In the genomic region with DNA sequence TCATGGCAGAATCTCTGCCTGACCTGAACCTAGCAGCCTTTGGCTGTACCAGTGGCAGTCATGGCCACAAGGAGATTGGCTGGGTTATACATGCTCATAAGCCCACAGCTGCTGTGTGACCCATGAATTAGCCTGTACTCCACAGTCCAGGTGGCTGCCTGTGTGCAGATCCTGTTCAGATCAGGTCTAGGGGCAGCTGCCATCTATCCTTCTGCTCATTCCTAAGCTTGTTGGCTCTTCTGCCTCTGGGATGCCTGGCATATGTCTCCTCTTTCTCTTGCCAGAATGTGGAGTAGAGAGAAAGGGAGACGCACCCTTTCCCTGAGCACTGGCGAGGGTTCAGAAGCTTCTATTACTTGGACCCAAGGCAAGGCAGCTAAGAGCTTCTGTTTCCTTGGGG, we compare ENCODE assay signal across 17 mouse cellular contexts.
A peak's percentile ranks its signal among the peaks of the same experiment; 100 is the strongest.
DNase-seq lines count a peak whose midpoint lies in the region; ATAC-seq and TF ChIP-seq lines count a peak whose summit lies in the region.
"Had no signal": no experiment of that assay in that cellular context is flagged by ENCODE, and none has a peak within 500 bp of the region (broad histone marks: within the 10 kb centered on the region; RNA-seq: fewer than 3 reads in every experiment).

No protein-coding gene starts in this region.

- H3K9ac ChIP-seq in midbrain, embryonic 15.5 days, result no peak overlapping the region
- H3K9ac ChIP-seq in forebrain, postnatal 0 days, result no peak overlapping the region
- H3K9ac ChIP-seq: hindbrain, embryonic 15.5 days; liver, embryonic 12.5 days; lung, embryonic 15.5 days had no signal

- H3K4me3 ChIP-seq in midbrain, embryonic 10.5 days, result no peak overlapping the region
- H3K4me3 ChIP-seq in midbrain, embryonic 15.5 days, result no peak overlapping the region
- H3K4me3 ChIP-seq in forebrain, postnatal 0 days (ENCODE audit: low read depth, low read length), result no peak overlapping the region
- H3K4me3 ChIP-seq: hindbrain, embryonic 15.5 days; liver, embryonic 12.5 days; lung, embryonic 15.5 days had no signal

- no peak overlapping the region for H3K27ac ChIP-seq in midbrain, embryonic 10.5 days (replicated peaks)
- no peak overlapping the region for H3K27ac ChIP-seq in midbrain, embryonic 15.5 days
- no peak overlapping the region for H3K27ac ChIP-seq in forebrain, postnatal 0 days (ENCODE audit: low read depth, low read length)
- H3K27ac ChIP-seq: hindbrain, embryonic 15.5 days; liver, embryonic 12.5 days; lung, embryonic 15.5 days had no signal

- no peak overlapping the region for H3K4me2 ChIP-seq in midbrain, embryonic 15.5 days
- H3K4me2 ChIP-seq in forebrain, postnatal 0 days (ENCODE audit: low read depth), result no peak overlapping the region
- H3K4me2 ChIP-seq: hindbrain, embryonic 15.5 days; liver, embryonic 12.5 days; lung, embryonic 15.5 days had no signal

- H3K27me3 ChIP-seq in midbrain, embryonic 10.5 days (ENCODE audit: low read depth, poor library complexity, severe bottlenecking), result no peaks in the 10 kb centered on the region
- no peaks in the 10 kb centered on the region for H3K27me3 ChIP-seq in midbrain, embryonic 15.5 days (replicated peaks)
- no peaks in the 10 kb centered on the region for H3K27me3 ChIP-seq in forebrain, postnatal 0 days (ENCODE audit: insufficient read depth, low read length)
- H3K27me3 ChIP-seq: hindbrain, embryonic 15.5 days; liver, embryonic 12.5 days; lung, embryonic 15.5 days had no signal

- ATAC-seq in frontal cortex, adult (ENCODE audit: low TSS enrichment), result peak; percentile 77
- no peak for ATAC-seq in midbrain, embryonic 15.5 days (replicated peaks)
- ATAC-seq in forebrain, postnatal 0 days, result peak; percentile 84
- ATAC-seq: liver, embryonic 12.5 days; midbrain, embryonic 16.5 days had no signal

- 0 out of 2 replicates have a peak, but pooled peaks cover 3% of the 10 kb centered on the region for H3K4me1 ChIP-seq in midbrain, embryonic 10.5 days
- no peaks in the 10 kb centered on the region for H3K4me1 ChIP-seq in midbrain, embryonic 15.5 days
- no peaks in the 10 kb centered on the region for H3K4me1 ChIP-seq in forebrain, postnatal 0 days (ENCODE audit: insufficient read depth)
- H3K4me1 ChIP-seq: hindbrain, embryonic 15.5 days; lung, embryonic 15.5 days had no signal

- H3K36me3 ChIP-seq in midbrain, embryonic 10.5 days, result no peaks in the 10 kb centered on the region
- 0 out of 2 replicates have a peak, but pooled peaks cover 4% of the 10 kb centered on the region for H3K36me3 ChIP-seq in midbrain, embryonic 15.5 days (replicated peaks)
- H3K36me3 ChIP-seq in forebrain, postnatal 0 days (ENCODE audit: insufficient read depth), result 0 out of 2 replicates have a peak, but pooled peaks cover 3% of the 10 kb centered on the region
- H3K36me3 ChIP-seq: hindbrain, embryonic 15.5 days; liver, embryonic 12.5 days; lung, embryonic 15.5 days had no signal

- 100% methylated on average over 2 of the region's 2 CpGs for WGBS in midbrain, embryonic 10.5 days
- WGBS in midbrain, embryonic 15.5 days, result 91% methylated on average over 2 of the region's 2 CpGs
- 62% methylated on average over 2 of the region's 2 CpGs for WGBS in forebrain, postnatal 0 days

- no peaks in the 10 kb centered on the region for H3K9me3 ChIP-seq in midbrain, embryonic 10.5 days (replicated peaks)
- no peaks in the 10 kb centered on the region for H3K9me3 ChIP-seq in midbrain, embryonic 15.5 days
- H3K9me3 ChIP-seq in forebrain, postnatal 0 days (ENCODE audit: low read length), result no peaks in the 10 kb centered on the region
- H3K9me3 ChIP-seq: hindbrain, embryonic 15.5 days; liver, embryonic 12.5 days; lung, embryonic 15.5 days had no signal

- DNase-seq in frontal cortex, postnatal 14 days (ENCODE audit: low spot score in 2 of 2), result no peak
- DNase-seq in midbrain, embryonic 10.5 days (ENCODE audit: low spot score), result peak; percentile 8
- DNase-seq in cerebellum, adult 8-10 months, result peak; percentile 37
- peak; percentile 45 for DNase-seq in forebrain, postnatal 0 days
- no peak for DNase-seq in MN1 (ENCODE audit: low spot score)
- DNase-seq in c-Kit-positive CD71-positive TER-119-positive erythroid progenitor cells, embryonic 14.5 days (ENCODE audit: low spot score), result no peak
- DNase-seq: B cell, adult 2 months; heart, adult 18-20 months; kidney, adult 8-10 months; right cerebral cortex, postnatal 4 days; thymus, adult 18-20 months had no signal

- no peak for TF ChIP-seq CTCF in forebrain, postnatal 0 days (IDR thresholded peaks at IDR 0.05; ENCODE audit: low read depth)

Comparison
In these comparisons a context has a peak if more than half of its experiments do, and no peak if none do; other contexts are left out.
1. DNase-seq: peak in midbrain, embryonic 10.5 days (single experiment), cerebellum, adult 8-10 months (single experiment) and forebrain, postnatal 0 days (single experiment); none in frontal cortex, postnatal 14 days (0 of 2), MN1 (single experiment) and c-Kit-positive CD71-positive TER-119-positive erythroid progenitor cells, embryonic 14.5 days (single experiment).